In genomic region chr11:61950632-61951031, GRCm38 (mm10) we compare ENCODE assay signal across 8 mouse cellular contexts. TPM values are rescaled to one million over a fixed set of nuclear protein-coding genes. Genes with fewer than 3 reads are reported as not detected.
DNase-seq lines count a peak whose midpoint lies in the region; ATAC-seq lines count a peak whose summit lies in the region.

No protein-coding gene starts in this region.

- DNase-seq in CD8-positive naive resting alpha-beta T cell, adult 2 months (ENCODE audit: low read depth in 2 of 2, low spot score in 2 of 2): peak; percentile 77 to 81
- DNase-seq in WW6 (ENCODE audit: low read depth, low spot score): peak; percentile 70
- peak; percentile 91 to 94 for DNase-seq in cerebellum, postnatal 36 days
- DNase-seq in layer of hippocampus, adult 18-20 months (ENCODE audit: low spot score in 2 of 2): peak; percentile 75 to 91
- DNase-seq in lung, adult 18-20 months: peak; percentile 73 to 81
- peak; percentile 69 to 81 for DNase-seq in right cerebral cortex, postnatal 36 days (ENCODE audit: low spot score in 2 of 2)
- peak; percentile 46 for DNase-seq in yolk sac, embryonic 10.5 days (ENCODE audit: low spot score)

- peak; percentile 86 for ATAC-seq in granulocyte monocyte progenitor cell, adult 5-6 weeks (replicated peaks; ENCODE audit: poor library complexity, severe bottlenecking)

RNA-seq across cellular contexts. Expression of gene Specc1, which starts 5.9 kb away (rescaled TPM):
- total RNA-seq in granulocyte monocyte progenitor cell, adult 5-6 weeks (2014; fragmentation: Nextera tagmentation): 14.4 and 16.0 TPM in 2 replicates
- total RNA-seq in granulocyte monocyte progenitor cell, adult 5-6 weeks (2017): 21.6 and 26.0 TPM in 2 replicates
- total RNA-seq in layer of hippocampus, adult 18-20 months (2021): 10 to 100 TPM; 91.4 to 93.9 TPM

RNA-seq across cellular contexts. Expression of gene Akap10, which starts 20.6 kb away (rescaled TPM):
- total RNA-seq in granulocyte monocyte progenitor cell, adult 5-6 weeks (2014; fragmentation: Nextera tagmentation): 36.8 and 52.6 TPM in 2 replicates
- total RNA-seq in granulocyte monocyte progenitor cell, adult 5-6 weeks (2017): 37.5 and 42.1 TPM in 2 replicates
- total RNA-seq in layer of hippocampus, adult 18-20 months (2021): 10 to 100 TPM; 36.1 to 37.6 TPM

Comparison
In these comparisons a context has a peak if more than half of its experiments do, and no peak if none do; other contexts are left out.
1. Peak in every context shown above with its lines: DNase-seq and ATAC-seq.